Mouse (Mus musculus): ENCODE measurements at regions not wholly inside any gene's neighbourhood (a gene's known extent, or its start where the extent isn't known, plus 50 kb on each side); places are given as distances from the start of the nearest gene placed in this dataset.

- no peak for TF ChIP-seq CTCF (IDR thresholded peaks at IDR 0.05; ENCODE audit: borderline replicate concordance, insufficient read depth, low read depth, low read length)
- no peak for TF ChIP-seq POLR2A (IDR thresholded peaks at IDR 0.05; ENCODE audit: borderline replicate concordance, insufficient read depth, low read length)
Observed at GRCm38 (mm10) chr13:44540401-44540800, 188.9 kb upstream of the Jarid2 start.

All from cerebellum, adult 2 months (tissue).